Mouse (Mus musculus) skeletal muscle tissue, postnatal 0 days (tissue): ENCODE measurements around the gene Tab2. TPM values are rescaled to one million over a fixed set of nuclear protein-coding genes. Genes with fewer than 3 reads are reported as not detected.

Source experiments
- polyA plus RNA-seq: library from polyadenylated mRNA; unstranded; fragments of >200 nt; fragmentation: Nextera tagmentation; extraction: Ambion mirVana; gene quantifications from 2 replicates; pipeline ENCODE4 v1.2.1, GENCODE M21; 2015

Tab2 gene
- 10.1 and 10.4 TPM in 2 replicates for polyA plus RNA-seq

GRCm38 (mm10) chr10:7956228-7957001, at the start of gene Tab2:
Tab2 (minus strand) TSS chr10:7956230.

Other genes starting within 250 kb of the Tab2 start
- gene Katna1, start 230.2 kb downstream of the Tab2 start, polyA plus RNA-seq, result 23.2 and 26.7 TPM in 2 replicates
- 88.9 and 110 TPM in 2 replicates for gene Ginm1, start 163.4 kb downstream of the Tab2 start, polyA plus RNA-seq
- 15.8 and 15.9 TPM in 2 replicates for gene Ppil4, start 163.3 kb downstream of the Tab2 start, polyA plus RNA-seq
- 0.08 and 0.11 TPM in 2 replicates for gene Zc3h12d, start 123.8 kb downstream of the Tab2 start, polyA plus RNA-seq